Mouse (Mus musculus): ENCODE data around the gene Smok2b. TPM values are rescaled to one million over a fixed set of nuclear protein-coding genes. Genes with fewer than 3 reads are reported as not detected.
"Not testable (repeated sequence)": the region's sequence is repeated elsewhere in the genome, so short reads cannot be mapped to it uniquely, and the experiment has no call there.

Gene Smok2b
- total RNA-seq, 2 experiments from 2014 or later, result not detected

DNA sequence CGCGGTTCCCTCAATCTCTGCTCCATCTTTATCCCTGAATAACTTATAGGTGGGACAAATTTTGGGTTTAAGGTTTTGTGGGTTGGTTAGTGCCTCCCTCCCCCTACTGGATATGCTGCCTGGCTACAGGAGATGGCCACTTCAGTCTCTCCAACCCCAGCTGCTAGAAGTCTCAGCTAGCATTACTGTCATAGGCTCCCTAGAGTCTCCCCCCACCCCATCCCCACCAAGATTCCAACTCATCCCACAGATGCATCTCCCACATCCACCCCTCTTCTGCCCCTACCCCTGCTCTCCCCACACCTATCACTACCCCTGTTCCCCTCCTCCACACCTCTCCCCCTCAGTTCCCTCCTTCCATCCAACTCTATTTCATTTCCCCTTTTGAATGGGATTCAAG lies 8.1 kb upstream of the Smok2b start:
- intact Hi-C loops (cut with DNase I); DNase-seq: not testable (repeated sequence)

DNA sequence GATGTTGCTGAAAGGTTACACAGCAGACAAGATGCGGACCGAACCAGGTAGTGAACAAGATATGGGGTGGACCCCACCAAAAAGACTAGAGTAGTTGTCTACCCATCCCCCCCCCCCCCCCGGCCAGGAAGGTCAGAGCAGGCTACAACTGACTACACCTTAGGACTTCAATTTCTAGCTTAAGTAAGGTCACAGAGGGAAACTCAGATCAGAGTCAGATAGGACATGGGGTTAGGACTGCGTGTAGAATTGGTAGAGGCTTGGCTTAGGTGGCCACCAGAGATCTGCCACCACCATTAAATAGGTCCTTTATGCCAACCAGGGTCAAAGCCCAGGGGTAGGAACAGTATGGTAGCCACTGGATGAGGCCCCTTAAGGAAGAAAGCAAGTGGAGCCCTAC lies 9.4 kb downstream of the Smok2b start:
- intact Hi-C loops (cut with DNase I); DNase-seq: not testable (repeated sequence)

DNA sequence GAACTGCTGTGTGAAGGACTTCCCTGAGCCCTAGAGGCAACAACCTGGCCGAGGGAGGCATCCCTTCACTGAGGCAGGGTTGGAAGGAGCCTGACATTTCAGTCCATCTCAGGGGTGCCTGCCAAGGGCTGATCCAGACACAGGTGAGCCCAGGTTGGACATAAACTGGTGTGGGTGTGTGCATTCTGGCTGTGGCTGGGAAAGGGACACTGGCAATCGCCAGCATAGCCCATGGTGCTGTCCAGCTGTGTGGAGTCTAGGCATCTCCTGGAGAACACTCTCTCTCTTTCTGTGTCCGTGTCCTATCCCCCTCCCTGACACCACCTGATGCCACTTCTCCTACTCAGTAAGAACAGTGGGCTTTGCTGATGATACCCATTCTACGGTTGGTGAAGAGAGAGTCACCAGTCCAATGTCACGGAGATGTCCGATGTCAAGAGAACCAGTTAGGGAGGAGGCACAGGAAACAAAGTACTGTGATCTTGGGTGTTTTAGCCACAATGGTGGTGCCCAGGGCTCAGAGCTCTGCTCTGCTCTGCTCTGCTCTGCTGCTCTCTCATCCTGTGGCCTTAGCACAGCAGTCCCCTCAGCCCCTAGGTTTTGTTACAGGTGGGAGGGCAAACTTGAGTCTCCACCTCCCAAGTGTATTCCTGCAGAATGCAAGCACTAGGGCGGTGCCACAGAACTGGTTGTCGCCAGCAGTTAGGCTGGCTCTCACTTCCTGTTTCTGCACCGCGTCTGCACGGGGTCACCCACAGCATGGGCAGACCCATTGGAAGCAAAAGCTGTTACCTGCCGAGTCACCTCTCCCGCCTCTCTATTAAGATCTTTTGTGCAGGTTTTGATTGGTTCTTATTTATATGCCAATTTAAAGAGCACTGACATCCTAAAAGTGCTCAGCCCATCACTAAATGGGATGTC lies 11.0 kb downstream of the Smok2b start:
- intact Hi-C loops (cut with DNase I), result not testable (repeated sequence)

DNA sequence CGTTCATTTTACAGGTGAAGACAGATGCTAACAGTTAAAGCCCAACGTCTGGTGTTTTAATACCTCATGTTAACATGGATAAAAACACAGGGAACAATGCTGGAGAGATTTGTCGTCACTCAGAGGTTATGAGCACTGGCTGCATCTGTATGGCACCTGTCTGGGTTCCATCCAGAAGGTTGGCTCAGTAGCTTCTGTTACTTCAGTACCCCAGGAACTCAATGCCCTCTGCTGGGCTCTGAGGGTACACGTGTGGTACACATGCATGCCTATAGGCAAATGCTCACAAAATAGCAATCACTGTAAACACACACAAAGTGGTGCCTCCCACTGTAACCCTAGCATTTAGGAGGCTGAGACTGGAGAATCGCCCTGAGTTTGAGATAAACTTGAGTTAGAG lies 24.7 kb downstream of the Smok2b start:
- DNase-seq; intact Hi-C loops (cut with DNase I): not testable (repeated sequence)

More for the DNA sequence above, 11.0 kb downstream of the Smok2b start:
- not testable (repeated sequence) for DNase-seq

Other genes starting within 250 kb of the Smok2b start
- gene Wtap, start 236.1 kb upstream of the Smok2b start, total RNA-seq (2021), result 10 to 100 TPM; 32.3 to 33.9 TPM
- gene Sod2, start 223.4 kb upstream of the Smok2b start, total RNA-seq (2021), result 1,000 to 10,000 TPM; 1,043 to 1,108 TPM
- gene Gpr31b, start 178.0 kb upstream of the Smok2b start, total RNA-seq (2021), result not detected
- gene Tcp10b, start 169.2 kb upstream of the Smok2b start, total RNA-seq (2021), result not detected
- gene Unc93a, start 98.4 kb upstream of the Smok2b start, total RNA-seq (2021), result not detected
- not detected for gene Smok2a, start 9.1 kb upstream of the Smok2b start, total RNA-seq (2021)
- not detected for gene Tcp10c, start 124.3 kb downstream of the Smok2b start, total RNA-seq (2021)